Comparison of ENCODE assay signal across 8 mouse cellular contexts in genomic region chr1:57995432-57996132, GRCm38 (mm10). TPM values are rescaled to one million over a fixed set of nuclear protein-coding genes. Genes with fewer than 3 reads are reported as not detected.
DNase-seq lines count a peak whose midpoint lies in the region; ATAC-seq and TF ChIP-seq lines count a peak whose summit lies in the region.

TSS of gene Sgo2a (plus strand) at chr1:57995971.

- 7% methylated on average over 30 of the region's 30 CpGs for WGBS in kidney, embryonic 14.5 days
- WGBS in limb, embryonic 15.5 days = 6% methylated on average over 30 of the region's 30 CpGs

- peak within 1 kb of the TSS; percentile 83 for H3K9ac ChIP-seq in kidney, embryonic 14.5 days (ENCODE audit: low read depth, low read length)
- H3K9ac ChIP-seq in limb, embryonic 15.5 days = peak within 1 kb of the TSS; percentile 77

- peak; percentile 99 for ATAC-seq in kidney, embryonic 14.5 days (ENCODE audit: low FRiP score, low TSS enrichment)
- ATAC-seq in limb, embryonic 15.5 days (ENCODE audit: insufficient number of reproducible peaks, low FRiP score, low TSS enrichment, low read depth) = peak; percentile 94

- H3K4me2 ChIP-seq in kidney, embryonic 14.5 days (replicated peaks; ENCODE audit: low read depth, low read length) = peak within 1 kb of the TSS; percentile 81
- H3K4me2 ChIP-seq in limb, embryonic 15.5 days = peak within 1 kb of the TSS; percentile 85

- no peaks in the 10 kb centered on the region; the same call in 1 of the 2 replicates for H3K36me3 ChIP-seq in kidney, embryonic 14.5 days (ENCODE audit: control insufficient read depth, insufficient read depth, low read length)
- H3K36me3 ChIP-seq in limb, embryonic 15.5 days = no peaks in the 10 kb centered on the region

- H3K27me3 ChIP-seq in kidney, embryonic 14.5 days (ENCODE audit: control insufficient read depth, insufficient read depth, low read length) = no peaks in the 10 kb centered on the region
- H3K27me3 ChIP-seq in limb, embryonic 15.5 days = no peaks in the 10 kb centered on the region

- peak within 1 kb of the TSS; percentile 70 for H3K27ac ChIP-seq in bone marrow macrophage, adult 2 months (ENCODE audit: insufficient read depth, low read depth, low read length)
- peak within 1 kb of the TSS; percentile 63 for H3K27ac ChIP-seq in embryonic fibroblast, embryonic 13.5 days (ENCODE audit: insufficient read depth, low read length)
- H3K27ac ChIP-seq in kidney, embryonic 14.5 days (ENCODE audit: low read depth, low read length) = peak within 1 kb of the TSS; percentile 71
- peak within 1 kb of the TSS; percentile 77 for H3K27ac ChIP-seq in limb, embryonic 15.5 days

- peak within 1 kb of the TSS; percentile 83 for H3K4me3 ChIP-seq in bone marrow macrophage, adult 2 months (ENCODE audit: insufficient read depth, low read length)
- peak within 1 kb of the TSS; percentile 77 for H3K4me3 ChIP-seq in embryonic fibroblast, embryonic 13.5 days (ENCODE audit: insufficient read depth, low read length)
- peak within 1 kb of the TSS; percentile 96 for H3K4me3 ChIP-seq in kidney, embryonic 14.5 days (ENCODE audit: low read length)
- H3K4me3 ChIP-seq in limb, embryonic 15.5 days = peak within 1 kb of the TSS; percentile 97

- TF ChIP-seq CTCF in bone marrow macrophage, adult 2 months (IDR thresholded peaks at IDR 0.05; ENCODE audit: low read depth, low read length) = no peak
- no peak for TF ChIP-seq CTCF in embryonic fibroblast, embryonic 13.5 days (IDR thresholded peaks at IDR 0.05; ENCODE audit: borderline replicate concordance, insufficient read depth, low read length)

- H3K4me1 ChIP-seq in bone marrow macrophage, adult 2 months (ENCODE audit: control insufficient read depth, insufficient read depth, low read length) = peaks cover 16% of the 10 kb centered on the region
- H3K4me1 ChIP-seq in embryonic fibroblast, embryonic 13.5 days (ENCODE audit: control insufficient read depth, insufficient read depth, low read length) = no peaks in the 10 kb centered on the region
- peaks cover 8% of the 10 kb centered on the region for H3K4me1 ChIP-seq in kidney, embryonic 14.5 days (ENCODE audit: control insufficient read depth, insufficient read depth, low read length)
- peaks cover 11% of the 10 kb centered on the region for H3K4me1 ChIP-seq in limb, embryonic 15.5 days

- H3K9me3 ChIP-seq in kidney, embryonic 14.5 days (ENCODE audit: control insufficient read depth, low read length) = no peaks in the 10 kb centered on the region
- no peaks in the 10 kb centered on the region for H3K9me3 ChIP-seq in limb, embryonic 15.5 days

- peak; percentile 97 for DNase-seq in A20 (ENCODE audit: low read depth, low spot score)
- peak; percentile 87 to 89 for DNase-seq in heart, adult 9 months (ENCODE audit: low spot score in 2 of 2)
- peak; percentile 61 to 77 for DNase-seq in monocyte, adult 2 months (ENCODE audit: low read depth in 1 of 2, low spot score in 2 of 2)
- peak; percentile 91 for DNase-seq in spleen, postnatal 36 days (ENCODE audit: low spot score in 2 of 2)

- no peak for TF ChIP-seq POLR2A in bone marrow macrophage, adult 2 months (IDR thresholded peaks at IDR 0.05; ENCODE audit: borderline replicate concordance, low read depth, low read length)
- TF ChIP-seq POLR2A in embryonic fibroblast, embryonic 13.5 days (IDR thresholded peaks at IDR 0.05; ENCODE audit: low read depth, low read length) = peak; percentile 95

RNA-seq across cellular contexts. Expression of gene Sgo2a, which starts in this region (rescaled TPM):
- polyA plus RNA-seq in bone marrow macrophage, adult 2 months (2012; ENCODE audit: insufficient read depth, insufficient read length, missing spikeins) = 11.4 and 12.4 TPM in 2 replicates
- 12.4 and 20.7 TPM in 2 replicates for polyA plus RNA-seq in embryonic fibroblast, embryonic 13.5 days (2011; ENCODE audit: insufficient read length, low read depth, missing spikeins)
- 19.6 and 23.7 TPM in 2 replicates for polyA plus RNA-seq in kidney, embryonic 14.5 days (2014; fragmentation: Nextera tagmentation; extraction: Ambion mirVana)
- 15.1 and 15.2 TPM in 2 replicates for polyA plus RNA-seq in limb, embryonic 15.5 days (2015; fragmentation: Nextera tagmentation; extraction: Ambion mirVana)

Comparison
In these comparisons a context has a peak if more than half of its experiments do, and no peak if none do; other contexts are left out.
1. Peak in every context shown above with its lines: DNase-seq, ATAC-seq, H3K4me3 ChIP-seq and H3K27ac ChIP-seq.